Mouse (Mus musculus) cortical plate, adult 2 months (tissue): ENCODE data around the gene Xrcc2.

ENCODE experiments used
- CTCF ChIP-seq: fragments of 200-500 bp; IDR thresholded peaks from 2 replicates; pipeline ENCODE4 v1.5.1; 2011; ENCODE audit warnings: mild to moderate bottlenecking, control low read depth, low read length; ENCODE audit not compliant: insufficient read depth; ENCODE audit errors: extremely low read depth
- POLR2A ChIP-seq: fragments of 200-500 bp; IDR thresholded peaks from 2 replicates; pipeline ENCODE4 v1.6.1; 2011; ENCODE audit warnings: mild to moderate bottlenecking, low read length, control low read depth; ENCODE audit not compliant: insufficient read depth; ENCODE audit errors: extremely low read depth

- no peak for TF ChIP-seq CTCF
- TF ChIP-seq POLR2A: no peak
Measured at GRCm38 (mm10) chr5:25751552-25751951, 45.9 kb upstream of the Xrcc2 start.
